Mouse (Mus musculus) myocyte (in vitro differentiated cells): ENCODE measurements at regions not wholly inside any gene's neighbourhood (a gene's known extent, or its start where the extent isn't known, plus 50 kb on each side); places are given as distances from the start of the nearest gene placed in this dataset.

Experiments used
- POLR2A ChIP-seq: IDR thresholded peaks from one replicate; pipeline ENCODE4 v1.6.1; 2011; ENCODE audit warnings: low read depth, mild to moderate bottlenecking, control low read depth, moderate library complexity; ENCODE audit not compliant: insufficient read length
- REST ChIP-seq: IDR thresholded peaks from one replicate; pipeline ENCODE4 v1.6.1; 2011; ENCODE audit warnings: mild to moderate bottlenecking, control low read depth, moderate library complexity; ENCODE audit not compliant: insufficient read depth, insufficient read length
- TCF12 ChIP-seq: IDR thresholded peaks from one replicate; pipeline ENCODE4 v1.6.1; 2011; ENCODE audit warnings: mild to moderate bottlenecking, control low read depth; ENCODE audit not compliant: poor library complexity, insufficient read depth, severe bottlenecking

- TF ChIP-seq POLR2A, result no peak
- no peak for TF ChIP-seq REST
- no peak for TF ChIP-seq TCF12
Observed at GRCm38 (mm10) chr14:76271190-76271589, 143.6 kb upstream of the Tsc22d1 start.
